Mouse (Mus musculus): ENCODE results near the gene Trip4.

Trip4 gene

GRCm38 (mm10) chr9:65834628-65835354 is 73.8 kb downstream of the Trip4 start:
- DNase-seq (ENCODE audit: low spot score) = no peak

- no peak for DNase-seq (ENCODE audit: low spot score)
Measured at GRCm38 (mm10) chr9:65833640-65834039, 75.0 kb downstream of the Trip4 start.

- DNase-seq (ENCODE audit: low spot score) = no peak
Measured at GRCm38 (mm10) chr9:65833230-65833629, 75.4 kb downstream of the Trip4 start.

- DNase-seq (ENCODE audit: low spot score) = no peak
Measured at GRCm38 (mm10) chr9:65832041-65832440, 76.6 kb downstream of the Trip4 start.

- no peak for DNase-seq (ENCODE audit: low spot score)
Measured at GRCm38 (mm10) chr9:65831164-65831563, 77.4 kb downstream of the Trip4 start.

- DNase-seq (ENCODE audit: low spot score) = no peak
Measured at GRCm38 (mm10) chr9:65830255-65830654, 78.3 kb downstream of the Trip4 start.

GRCm38 (mm10) chr9:65829410-65829809 is 79.2 kb downstream of the Trip4 start:
- DNase-seq (ENCODE audit: low spot score) = peak; percentile 16

GRCm38 (mm10) chr9:65828511-65828910 is 80.1 kb downstream of the Trip4 start:
- DNase-seq (ENCODE audit: low spot score) = no peak

- DNase-seq (ENCODE audit: low spot score) = no peak
Measured at GRCm38 (mm10) chr9:65828016-65828403, 80.6 kb downstream of the Trip4 start.

GRCm38 (mm10) chr9:65827344-65828015 is 81.1 kb downstream of the Trip4 start, which contains the start of gene Zfp609:
Zfp609 (minus strand) TSS chr9:65827564.
- peak; percentile 83 for DNase-seq (ENCODE audit: low spot score)

- DNase-seq (ENCODE audit: low spot score) = peak; percentile 27
Measured at GRCm38 (mm10) chr9:65826588-65827343, 81.8 kb downstream of the Trip4 start.

GRCm38 (mm10) chr9:65826226-65826587 is 82.4 kb downstream of the Trip4 start:
- DNase-seq (ENCODE audit: low spot score) = no peak

GRCm38 (mm10) chr9:65823716-65824462 is 84.7 kb downstream of the Trip4 start:
- DNase-seq (ENCODE audit: low spot score) = no peak

GRCm38 (mm10) chr9:65822011-65822410 is 86.6 kb downstream of the Trip4 start:
- DNase-seq (ENCODE audit: low spot score) = no peak

GRCm38 (mm10) chr9:65820301-65820700 is 88.3 kb downstream of the Trip4 start:
- DNase-seq (ENCODE audit: low spot score) = no peak

- no peak for DNase-seq (ENCODE audit: low spot score)
Measured at GRCm38 (mm10) chr9:65818402-65818801, 90.2 kb downstream of the Trip4 start.

GRCm38 (mm10) chr9:65812841-65813240 is 95.8 kb downstream of the Trip4 start:
- no peak for DNase-seq (ENCODE audit: low spot score)

- DNase-seq (ENCODE audit: low spot score) = no peak
Measured at GRCm38 (mm10) chr9:65811784-65812183, 96.8 kb downstream of the Trip4 start.

GRCm38 (mm10) chr9:65807818-65808217 is 100.8 kb downstream of the Trip4 start:
- DNase-seq (ENCODE audit: low spot score) = no peak

GRCm38 (mm10) chr9:65807251-65807650 is 101.3 kb downstream of the Trip4 start:
- DNase-seq (ENCODE audit: low spot score) = no peak

GRCm38 (mm10) chr9:65799770-65800169 is 108.8 kb downstream of the Trip4 start:
- no peak for DNase-seq (ENCODE audit: low spot score)

GRCm38 (mm10) chr9:65795651-65796050 is 112.9 kb downstream of the Trip4 start:
- no peak for DNase-seq (ENCODE audit: low spot score)
